Mouse (Mus musculus) kidney, adult 2 months (tissue): Measurements from ENCODE around the gene Ift22. TPM values are rescaled to one million over a fixed set of nuclear protein-coding genes. Genes with fewer than 3 reads are reported as not detected.

ENCODE experiments used
- DNase-seq: peaks from one replicate; pipeline ENCODE4 v3.0.0; 2021
- H3K27ac ChIP-seq: fragments of 200-500 bp; 2 replicates; pipeline ENCODE4 v1.5.1; 2012; ENCODE audit warnings: low read depth, low read length, control low read depth, inconsistent platforms; ENCODE audit not compliant: insufficient read depth
- H3K27me3 ChIP-seq: fragments of 200-500 bp; replicated peaks from 2 replicates; pipeline ENCODE4 v1.6.1; 2012; ENCODE audit warnings: mild to moderate bottlenecking, moderate library complexity, low read length, inconsistent platforms; ENCODE audit not compliant: control insufficient read depth, insufficient read depth
- H3K36me3 ChIP-seq: fragments of 200-500 bp; 2 replicates; pipeline ENCODE4 v1.6.1; 2012; ENCODE audit warnings: mild to moderate bottlenecking, moderate library complexity, low read length, inconsistent platforms; ENCODE audit not compliant: control insufficient read depth, insufficient read depth
- H3K4me1 ChIP-seq: fragments of 200-500 bp; 2 replicates; pipeline ENCODE4 v1.6.1; 2011; ENCODE audit warnings: low read length; ENCODE audit not compliant: control insufficient read depth, insufficient read depth
- H3K4me3 ChIP-seq: fragments of 200-500 bp; 2 replicates; pipeline ENCODE4 v1.5.1; 2011; ENCODE audit warnings: mild to moderate bottlenecking, low read depth, low read length, control low read depth; ENCODE audit not compliant: insufficient read depth
- CTCF ChIP-seq: fragments of 200-500 bp; conservative IDR thresholded peaks from 2 replicates; pipeline ENCODE4 v1.5.1; 2011; ENCODE audit warnings: low read depth, mild to moderate bottlenecking, control low read depth, low read length, moderate library complexity, mixed read lengths; ENCODE audit not compliant: insufficient read depth, insufficient read length
- POLR2A ChIP-seq: fragments of 200-500 bp; IDR thresholded peaks from one replicate; pipeline ENCODE4 v1.6.1; 2011; ENCODE audit warnings: low read depth, low read length, control low read depth
- WGBS: fragments of 180-500 bp; shearing (Covaris S2); methylation state at CpG from one replicate; pipeline ENCODE4 v1.1.7; 2018; 5-methylcytosine and 5-hydroxymethylcytosine counted together
- polyA plus RNA-seq: library from polyadenylated mRNA; depleted of rRNA; stranded (reverse); fragments of >200 nt; gene quantifications from 2 replicates; pipeline ENCODE4 v1.2.3, GENCODE M21; 2012; rRNA removed

The Ift22 gene
- polyA plus RNA-seq: 23.3 and 26.5 TPM in 2 replicates

DNA sequence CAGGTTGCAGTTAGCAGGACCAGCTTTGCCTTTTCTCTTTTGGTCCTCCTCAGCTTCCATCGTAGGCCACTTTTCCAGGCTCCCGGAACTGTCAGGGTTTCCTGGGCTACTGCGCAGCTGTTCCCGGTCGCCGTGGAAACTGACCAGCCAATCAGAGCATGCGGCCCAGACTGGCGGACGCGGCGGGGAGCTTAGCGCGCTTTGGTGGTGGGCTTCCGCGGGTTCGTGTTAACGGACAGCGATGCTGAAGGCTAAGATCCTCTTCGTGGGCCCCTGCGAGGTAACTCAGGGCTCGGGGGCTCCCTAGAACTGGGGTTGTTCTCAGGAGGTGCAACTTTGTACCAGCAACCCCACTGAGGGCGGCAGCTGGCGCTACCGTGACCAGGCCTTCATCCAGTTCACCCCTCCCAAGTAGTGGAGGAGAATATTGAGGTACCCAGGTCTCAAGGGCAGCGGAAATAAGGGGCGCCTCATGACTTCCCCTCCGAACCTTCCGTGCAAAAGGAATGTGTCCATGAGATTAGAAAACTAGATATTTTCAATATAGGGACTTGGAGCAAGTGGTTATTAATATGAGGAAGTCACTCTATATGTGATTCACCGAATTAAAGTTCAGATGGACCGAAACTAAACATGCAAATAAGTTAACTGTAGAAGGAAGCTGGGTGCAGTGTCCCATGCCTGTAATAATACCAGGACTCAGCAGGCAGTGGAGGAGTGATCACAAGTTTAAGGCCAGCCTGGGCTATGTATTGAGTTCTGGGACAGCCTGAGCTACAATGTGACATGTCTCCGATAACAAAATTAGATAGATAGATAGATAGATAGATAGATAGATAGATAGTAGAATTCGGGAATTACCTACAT is at the start of gene Ift22:
Gene Ift22 (plus strand): TSS at position 160 of the 867 bp plus-strand sequence.
- Histone ChIP-seq H3K4me3 (peak within 1 kb of the TSS; percentile 96), H3K36me3 (no peaks in the 10 kb centered on the region), H3K4me1 (peaks cover 8% of the 10 kb centered on the region; the same call in 1 of the 2 replicates), H3K27ac (no peak within 1 kb of the TSS), H3K27me3 (no peaks in the 10 kb centered on the region)
- peak; percentile 96 for DNase-seq
- TF ChIP-seq CTCF (no peak), POLR2A (no peak)
- WGBS: 6% methylated on average over 32 of the region's 32 CpGs

DNA sequence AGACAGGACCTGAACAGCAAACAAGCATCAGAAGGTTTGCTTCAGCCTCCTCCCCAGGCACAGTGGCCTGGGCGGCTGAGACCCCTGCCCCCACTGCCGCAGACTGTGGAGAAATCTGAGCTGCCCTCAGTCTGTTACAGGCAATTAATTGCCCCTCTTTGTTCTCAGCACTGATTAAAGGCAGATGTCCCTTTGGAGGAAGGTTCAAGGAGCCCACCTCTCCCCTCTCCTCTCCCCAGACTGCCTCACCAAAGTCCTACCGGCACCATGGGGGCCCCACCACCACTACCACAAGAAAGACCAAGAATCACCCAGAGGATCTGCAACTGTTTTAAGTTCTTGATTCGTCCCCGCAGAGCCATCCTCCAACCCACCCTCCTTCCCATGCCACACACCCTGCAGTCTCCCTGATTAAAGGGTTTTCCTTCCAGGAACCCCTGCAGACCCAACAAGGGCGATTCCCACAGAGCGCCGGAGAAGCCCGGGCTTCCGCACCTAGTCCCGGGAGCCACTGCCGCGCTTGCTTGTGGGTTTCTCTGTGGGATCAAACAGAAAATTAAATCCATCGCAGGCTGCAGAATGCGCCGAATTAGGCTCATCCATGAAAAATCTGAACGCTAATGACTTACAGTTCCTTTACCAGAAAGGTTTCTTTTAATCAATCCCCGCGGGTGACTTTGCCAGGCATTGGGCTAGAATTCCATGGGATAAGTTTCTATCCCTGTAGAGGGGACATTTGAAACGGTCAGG is 46.6 kb upstream of the Ift22 start:
- TF ChIP-seq CTCF (no peak), POLR2A (no peak)
- no peaks in the 10 kb centered on the region for H3K27me3 ChIP-seq
- H3K36me3 ChIP-seq: no peaks in the 10 kb centered on the region
- H3K4me3 ChIP-seq: no peak overlapping the region
- DNase-seq: no peak
- no peaks in the 10 kb centered on the region for H3K4me1 ChIP-seq
- H3K27ac ChIP-seq: no peak overlapping the region
- WGBS: 27% methylated on average over 20 of the region's 20 CpGs

DNA sequence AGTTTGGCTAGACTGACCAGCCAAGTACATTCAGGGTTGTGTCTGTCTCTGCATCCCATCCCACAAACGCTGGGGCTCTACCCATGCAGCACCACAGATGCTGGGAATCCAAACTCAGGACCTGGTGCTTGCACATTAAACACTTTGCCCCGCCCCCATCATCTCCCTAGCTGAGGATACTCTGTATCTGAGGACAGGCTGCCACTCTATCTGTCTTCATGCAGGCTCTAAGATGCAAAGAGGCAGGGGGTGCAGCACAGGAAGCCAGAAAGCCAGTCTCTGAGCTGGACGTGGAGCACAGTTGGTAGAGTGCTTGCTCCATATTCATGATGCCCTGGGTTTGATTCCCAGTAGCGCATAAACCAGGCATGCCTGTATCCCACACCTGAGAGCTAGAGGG is 45.1 kb upstream of the Ift22 start:
- DNase-seq: no peak
- H3K27ac ChIP-seq: no peak overlapping the region
- no peaks in the 10 kb centered on the region for H3K27me3 ChIP-seq
- H3K36me3 ChIP-seq: no peaks in the 10 kb centered on the region
- TF ChIP-seq POLR2A (no peak), CTCF (no peak)
- 62% methylated on average over 4 of the region's 4 CpGs for WGBS
- no peaks in the 10 kb centered on the region for H3K4me1 ChIP-seq
- no peak overlapping the region for H3K4me3 ChIP-seq

DNA sequence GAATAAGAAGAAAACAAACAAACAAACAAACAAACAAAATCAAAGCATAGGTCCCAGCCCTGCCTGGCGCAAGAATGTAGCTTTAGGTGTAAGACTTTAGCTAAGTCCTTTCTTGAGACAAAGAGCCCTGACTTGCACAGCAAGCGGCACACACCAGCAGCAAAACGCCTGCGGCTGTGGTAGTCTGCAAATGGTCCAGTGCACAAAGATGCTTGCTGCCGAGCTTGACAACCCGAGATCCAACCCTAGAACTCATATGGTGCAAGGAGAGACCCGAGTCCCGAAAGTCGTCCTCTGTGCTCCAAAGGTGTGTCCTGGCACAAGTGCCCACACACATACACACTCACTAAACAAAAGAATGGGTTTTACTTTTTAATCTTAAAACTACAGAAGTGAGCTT is 44.7 kb upstream of the Ift22 start:
- Histone ChIP-seq H3K27me3 (no peaks in the 10 kb centered on the region), H3K4me3 (no peak overlapping the region), H3K27ac (no peak overlapping the region), H3K4me1 (no peaks in the 10 kb centered on the region), H3K36me3 (no peaks in the 10 kb centered on the region)
- DNase-seq: no peak
- TF ChIP-seq POLR2A (no peak), CTCF (no peak)
- WGBS: 56% methylated on average over 9 of the region's 9 CpGs

DNA sequence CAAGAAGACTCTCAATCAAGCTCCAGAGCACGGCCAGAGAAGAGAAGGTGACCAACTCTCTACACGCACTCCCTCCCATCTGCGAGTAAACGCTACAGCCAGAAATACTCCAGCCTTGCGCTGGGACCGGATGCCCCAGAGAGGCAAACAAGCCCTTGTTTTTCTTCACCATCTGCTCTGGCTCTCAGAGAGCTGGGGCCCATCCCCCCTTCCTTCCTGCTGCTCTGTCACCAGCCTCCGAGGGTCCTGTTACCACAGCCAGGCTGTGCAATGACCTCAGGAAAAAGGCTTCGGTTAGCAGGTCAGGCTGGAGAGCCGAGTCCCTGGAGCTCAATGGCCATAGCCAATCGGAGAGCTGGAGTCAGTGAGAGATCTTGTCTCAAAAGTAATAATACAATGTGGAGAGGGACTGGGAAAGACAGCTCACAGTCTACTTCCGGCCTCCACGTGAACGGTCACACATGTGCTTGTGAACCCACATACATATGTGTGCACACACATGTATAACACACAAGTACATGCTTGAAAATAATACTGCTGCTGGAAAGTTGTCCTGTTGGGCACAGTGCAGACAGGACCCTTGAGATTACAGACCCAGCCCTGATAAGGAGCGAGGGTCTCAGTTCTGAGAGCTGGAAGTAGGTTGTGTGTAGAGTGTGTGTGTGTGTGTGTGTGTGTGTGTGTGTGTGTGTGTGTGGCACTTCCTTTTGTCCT is 43.8 kb upstream of the Ift22 start:
- TF ChIP-seq POLR2A: no peak
- TF ChIP-seq CTCF: no peak
- Histone ChIP-seq H3K27me3 (no peaks in the 10 kb centered on the region), H3K4me3 (no peak overlapping the region), H3K4me1 (no peaks in the 10 kb centered on the region), H3K36me3 (no peaks in the 10 kb centered on the region), H3K27ac (no peak overlapping the region; the same call in 1 of the 2 replicates)
- 25% methylated on average over 14 of the region's 14 CpGs for WGBS
- peak; percentile 48 for DNase-seq

DNA sequence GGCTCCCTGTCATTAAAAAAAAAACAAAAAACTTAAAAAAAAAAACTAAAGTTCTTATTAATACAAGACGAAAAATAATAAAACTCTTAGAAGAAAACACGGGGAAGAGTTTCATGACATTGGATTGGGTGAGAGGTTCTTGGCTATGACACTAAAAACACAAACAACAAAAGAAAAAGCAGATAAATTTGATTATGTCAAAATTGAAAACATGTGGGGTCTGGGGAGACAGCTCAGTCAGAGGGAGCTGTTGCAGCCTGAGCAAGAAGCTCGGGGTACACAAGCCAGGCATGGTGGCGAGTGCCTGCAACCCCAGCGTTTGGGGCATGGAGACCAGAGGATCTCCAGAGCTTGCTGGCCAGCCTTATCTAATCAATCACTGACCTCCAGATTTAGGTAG is 40.2 kb upstream of the Ift22 start:
- DNase-seq: no peak
- Histone ChIP-seq H3K36me3 (no peaks in the 10 kb centered on the region), H3K4me1 (no peaks in the 10 kb centered on the region), H3K27ac (no peak overlapping the region), H3K27me3 (no peaks in the 10 kb centered on the region), H3K4me3 (no peak overlapping the region)
- TF ChIP-seq CTCF (no peak), POLR2A (no peak)
- WGBS: 79% methylated on average over 5 of the region's 5 CpGs
